Mouse (Mus musculus): Measurements from ENCODE around the gene Cmah. TPM values are rescaled to one million over a fixed set of nuclear protein-coding genes. Genes with fewer than 3 reads are reported as not detected.

Cmah gene
- polyA plus RNA-seq, 1 experiment, result 3.5 TPM

- TF ChIP-seq POLR2A (IDR thresholded peaks at IDR 0.05; ENCODE audit: borderline replicate concordance, extremely low read depth, low read depth, low read length) (no peak), CTCF (IDR thresholded peaks at IDR 0.05; ENCODE audit: insufficient read depth, low read length) (no peak)
- DNase-seq, result no peak
- WGBS, result 95% methylated on average over 3 of the region's 3 CpGs
Observed at GRCm38 (mm10) chr13:24493784-24494183, 166.6 kb downstream of the Cmah start.

GRCm38 (mm10) chr13:24496353-24496752 lies 169.1 kb downstream of the Cmah start:
- no peak for DNase-seq
- 82% methylated on average over 5 of the region's 5 CpGs for WGBS
- H3K4me3 ChIP-seq (replicated peaks; ENCODE audit: extremely low read depth, low read depth, low read length), result no peak overlapping the region
- TF ChIP-seq CTCF (IDR thresholded peaks at IDR 0.05; ENCODE audit: insufficient read depth, low read length) (no peak), POLR2A (IDR thresholded peaks at IDR 0.05; ENCODE audit: borderline replicate concordance, extremely low read depth, low read depth, low read length) (no peak)
- H3K4me1 ChIP-seq (ENCODE audit: control insufficient read depth, insufficient read depth, low read length), result no peaks in the 10 kb centered on the region

More at GRCm38 (mm10) chr13:24493784-24494183, 166.6 kb downstream of the Cmah start:
- Histone ChIP-seq H3K4me3 (replicated peaks; ENCODE audit: extremely low read depth, low read depth, low read length) (no peak overlapping the region), H3K4me1 (ENCODE audit: control insufficient read depth, insufficient read depth, low read length) (no peaks in the 10 kb centered on the region)

- DNase-seq, result no peak
- TF ChIP-seq POLR2A (IDR thresholded peaks at IDR 0.05; ENCODE audit: borderline replicate concordance, extremely low read depth, low read depth, low read length), result no peak
- TF ChIP-seq CTCF (IDR thresholded peaks at IDR 0.05; ENCODE audit: insufficient read depth, low read length), result no peak
- 68% methylated on average over 12 of the region's 12 CpGs for WGBS
- H3K4me3 ChIP-seq (replicated peaks; ENCODE audit: extremely low read depth, low read depth, low read length), result no peak overlapping the region
- H3K4me1 ChIP-seq (ENCODE audit: control insufficient read depth, insufficient read depth, low read length), result no peaks in the 10 kb centered on the region
Observed at GRCm38 (mm10) chr13:24497001-24497400, 169.8 kb downstream of the Cmah start.

- DNase-seq, result no peak
- WGBS, result 72% methylated on average over 6 of the region's 6 CpGs
- Histone ChIP-seq H3K4me3 (replicated peaks; ENCODE audit: extremely low read depth, low read depth, low read length) (no peak overlapping the region), H3K4me1 (ENCODE audit: control insufficient read depth, insufficient read depth, low read length) (no peaks in the 10 kb centered on the region)
- TF ChIP-seq CTCF (IDR thresholded peaks at IDR 0.05; ENCODE audit: insufficient read depth, low read length), result no peak
- TF ChIP-seq POLR2A (IDR thresholded peaks at IDR 0.05; ENCODE audit: borderline replicate concordance, extremely low read depth, low read depth, low read length), result no peak
Observed at GRCm38 (mm10) chr13:24498342-24498741, 171.1 kb downstream of the Cmah start.

- WGBS, result 44% methylated on average over 3 of the region's 3 CpGs
- TF ChIP-seq CTCF (IDR thresholded peaks at IDR 0.05; ENCODE audit: insufficient read depth, low read length) (peak; percentile 72), POLR2A (IDR thresholded peaks at IDR 0.05; ENCODE audit: borderline replicate concordance, extremely low read depth, low read depth, low read length) (no peak)
- no peak for DNase-seq
- H3K4me3 ChIP-seq (replicated peaks; ENCODE audit: extremely low read depth, low read depth, low read length), result no peak overlapping the region
- no peaks in the 10 kb centered on the region for H3K4me1 ChIP-seq (ENCODE audit: control insufficient read depth, insufficient read depth, low read length)
Observed at GRCm38 (mm10) chr13:24499505-24499904, 172.3 kb downstream of the Cmah start.

GRCm38 (mm10) chr13:24501179-24501905 lies 174.1 kb downstream of the Cmah start:
- H3K4me1 ChIP-seq (ENCODE audit: control insufficient read depth, insufficient read depth, low read length), result no peaks in the 10 kb centered on the region
- peak overlapping the region; percentile 15 for H3K4me3 ChIP-seq (replicated peaks; ENCODE audit: extremely low read depth, low read depth, low read length)
- 79% methylated on average over 25 of the region's 25 CpGs for WGBS
- TF ChIP-seq CTCF (IDR thresholded peaks at IDR 0.05; ENCODE audit: insufficient read depth, low read length) (no peak), POLR2A (IDR thresholded peaks at IDR 0.05; ENCODE audit: borderline replicate concordance, extremely low read depth, low read depth, low read length) (no peak)
- DNase-seq, result no peak

- Histone ChIP-seq H3K4me3 (replicated peaks; ENCODE audit: extremely low read depth, low read depth, low read length) (no peak overlapping the region), H3K4me1 (ENCODE audit: control insufficient read depth, insufficient read depth, low read length) (no peaks in the 10 kb centered on the region)
- TF ChIP-seq CTCF (IDR thresholded peaks at IDR 0.05; ENCODE audit: insufficient read depth, low read length) (no peak), POLR2A (IDR thresholded peaks at IDR 0.05; ENCODE audit: borderline replicate concordance, extremely low read depth, low read depth, low read length) (no peak)
- DNase-seq, result no peak
- 81% methylated on average over 3 of the region's 3 CpGs for WGBS
Observed at GRCm38 (mm10) chr13:24501919-24502318, 174.7 kb downstream of the Cmah start.

GRCm38 (mm10) chr13:24505812-24506211 lies 178.6 kb downstream of the Cmah start:
- WGBS, result 77% methylated on average over 5 of the region's 5 CpGs
- no peak for DNase-seq
- TF ChIP-seq CTCF (IDR thresholded peaks at IDR 0.05; ENCODE audit: insufficient read depth, low read length) (no peak), POLR2A (IDR thresholded peaks at IDR 0.05; ENCODE audit: borderline replicate concordance, extremely low read depth, low read depth, low read length) (no peak)
- Histone ChIP-seq H3K4me1 (ENCODE audit: control insufficient read depth, insufficient read depth, low read length) (no peaks in the 10 kb centered on the region), H3K4me3 (replicated peaks; ENCODE audit: extremely low read depth, low read depth, low read length) (no peak overlapping the region)

GRCm38 (mm10) chr13:24507156-24507555 lies 180.0 kb downstream of the Cmah start:
- TF ChIP-seq POLR2A (IDR thresholded peaks at IDR 0.05; ENCODE audit: borderline replicate concordance, extremely low read depth, low read depth, low read length), result no peak
- TF ChIP-seq CTCF (IDR thresholded peaks at IDR 0.05; ENCODE audit: insufficient read depth, low read length), result no peak
- no peaks in the 10 kb centered on the region for H3K4me1 ChIP-seq (ENCODE audit: control insufficient read depth, insufficient read depth, low read length)
- no peak for DNase-seq
- WGBS, result 79% methylated on average over 6 of the region's 6 CpGs
- no peak overlapping the region for H3K4me3 ChIP-seq (replicated peaks; ENCODE audit: extremely low read depth, low read depth, low read length)

GRCm38 (mm10) chr13:24508917-24509316 lies 181.7 kb downstream of the Cmah start:
- no peak for DNase-seq
- H3K4me1 ChIP-seq (ENCODE audit: control insufficient read depth, insufficient read depth, low read length), result no peaks in the 10 kb centered on the region
- WGBS, result 33% methylated on average over 1 of the region's 1 CpGs
- H3K4me3 ChIP-seq (replicated peaks; ENCODE audit: extremely low read depth, low read depth, low read length), result no peak overlapping the region
- TF ChIP-seq POLR2A (IDR thresholded peaks at IDR 0.05; ENCODE audit: borderline replicate concordance, extremely low read depth, low read depth, low read length), result no peak
- TF ChIP-seq CTCF (IDR thresholded peaks at IDR 0.05; ENCODE audit: insufficient read depth, low read length), result no peak

All from lung, adult 2 months (tissue).